Comparison of ENCODE assay signal across 8 mouse cellular contexts in genomic region chr10:53398540-53398902, GRCm38 (mm10). TPM values are rescaled to one million over a fixed set of nuclear protein-coding genes. Genes with fewer than 3 reads are reported as not detected.
DNase-seq lines count a peak whose midpoint lies in the region; ATAC-seq and TF ChIP-seq lines count a peak whose summit lies in the region.

No protein-coding gene starts in this region.

- DNase-seq in adrenal gland, postnatal 10 days, result peak; percentile 24
- DNase-seq in adrenal gland, adult 2 months, result no peak
- DNase-seq in heart, adult 11 months, result peak; percentile 99
- peak; percentile 62 for DNase-seq in lung, postnatal 14 days
- peak; percentile 51 for DNase-seq in retina, embryonic 14.5 days (ENCODE audit: low spot score)
- DNase-seq in spleen, postnatal 36 days (ENCODE audit: low spot score in 2 of 2), result no peak

- no peak overlapping the region for H3K27ac ChIP-seq in cortical plate, adult 2 months (ENCODE audit: insufficient read depth, low read length)
- H3K27ac ChIP-seq in intestine, postnatal 0 days (ENCODE audit: low read depth, low read length), result peak overlapping the region; percentile 42; the same call in 1 of the 2 replicates

- no peaks in the 10 kb centered on the region for H3K36me3 ChIP-seq in intestine, postnatal 0 days (ENCODE audit: control insufficient read depth, insufficient read depth)

- peak overlapping the region; percentile 37; the same call in 1 of the 2 replicates for H3K4me2 ChIP-seq in intestine, postnatal 0 days (replicated peaks; ENCODE audit: low read depth)

- no peak overlapping the region for H3K9ac ChIP-seq in intestine, postnatal 0 days (ENCODE audit: low read depth, low read length)

- peak overlapping the region; percentile 17 for H3K4me3 ChIP-seq in cortical plate, adult 2 months (ENCODE audit: insufficient read depth, low read length)
- 0 out of 2 replicates have a peak overlapping the region, but pooled peaks have one; percentile 3 for H3K4me3 ChIP-seq in intestine, postnatal 0 days (ENCODE audit: low read depth, low read length)

- no peak for TF ChIP-seq POLR2A in cortical plate, adult 2 months (IDR thresholded peaks at IDR 0.05; ENCODE audit: extremely low read depth, insufficient read depth, low read length)

- no peak for ATAC-seq in intestine, postnatal 0 days

- no peaks in the 10 kb centered on the region for H3K9me3 ChIP-seq in intestine, postnatal 0 days (ENCODE audit: control insufficient read depth)

- no peaks in the 10 kb centered on the region for H3K27me3 ChIP-seq in intestine, postnatal 0 days (replicated peaks; ENCODE audit: control insufficient read depth, insufficient read depth, low read length)

- WGBS in intestine, postnatal 0 days, result 15% methylated on average over 9 of the region's 9 CpGs

- no peak for TF ChIP-seq CTCF in cortical plate, adult 2 months (IDR thresholded peaks at IDR 0.05; ENCODE audit: extremely low read depth, insufficient read depth, low read length)
- TF ChIP-seq CTCF in intestine, postnatal 0 days (IDR thresholded peaks at IDR 0.05; ENCODE audit: low read depth), result no peak

- H3K4me1 ChIP-seq in cortical plate, adult 2 months (ENCODE audit: control insufficient read depth, insufficient read depth, low read length), result no peaks in the 10 kb centered on the region; the same call in 1 of the 2 replicates
- no peaks in the 10 kb centered on the region for H3K4me1 ChIP-seq in intestine, postnatal 0 days (replicated peaks; ENCODE audit: control insufficient read depth, insufficient read depth, low read length)

RNA-seq across cellular contexts. Expression of gene Cep85l, which starts 18.8 kb away (rescaled TPM):
- total RNA-seq in adrenal gland, postnatal 10 days (2021), result 10 to 100 TPM; 15.7 to 17.4 TPM
- 10 to 100 TPM in 1 of 2 experiments, 1 to 10 TPM in 1; 9.5 to 10.6 TPM for total RNA-seq in adrenal gland, adult 2 months (2021)
- polyA plus RNA-seq in adrenal gland, adult 2 months (2012; rRNA removed), result 3.6 TPM in 2 replicates
- 7.8 and 8.0 TPM in 2 replicates for polyA plus RNA-seq in cortical plate, adult 2 months (2012; rRNA removed)
- 1.5 and 1.9 TPM in 2 replicates for polyA plus RNA-seq in intestine, postnatal 0 days (2015; fragmentation: Nextera tagmentation; extraction: Ambion mirVana)

Comparison
In these comparisons a context has a peak if more than half of its experiments do, and no peak if none do; other contexts are left out.
1. DNase-seq: peak in adrenal gland, postnatal 10 days (single experiment), heart, adult 11 months (single experiment), lung, postnatal 14 days (single experiment) and retina, embryonic 14.5 days (single experiment); none in adrenal gland, adult 2 months (single experiment) and spleen, postnatal 36 days (0 of 2).